Mouse (Mus musculus) B cell, adult 2 months (primary cell): ENCODE results near the gene Ccdc80.

Experiments
- DNase-seq, 2 experiments: peaks; one replicate each; pipeline ENCODE4 v3.0.0; 2022

The Ccdc80 gene

DNA sequence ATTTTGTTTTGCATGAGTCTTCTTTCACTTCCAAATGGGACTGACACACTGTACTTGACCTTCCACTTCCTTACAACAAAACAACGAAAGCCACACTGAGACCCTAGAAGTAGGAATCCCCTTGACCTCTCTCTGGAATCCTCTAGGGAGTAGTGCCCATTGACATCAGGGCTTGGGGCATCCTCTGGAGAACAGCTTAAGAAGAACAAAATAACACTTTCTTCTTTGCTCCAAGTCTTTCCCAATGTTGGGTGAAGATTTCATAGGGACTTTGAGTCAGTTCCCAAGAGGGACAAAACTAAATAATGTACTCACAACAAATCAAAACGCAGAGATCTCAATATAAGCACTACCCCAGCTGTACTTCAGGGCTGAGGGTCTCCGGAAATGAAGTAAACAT is 25.6 kb downstream of the Ccdc80 start:
- DNase-seq = no peak

DNA sequence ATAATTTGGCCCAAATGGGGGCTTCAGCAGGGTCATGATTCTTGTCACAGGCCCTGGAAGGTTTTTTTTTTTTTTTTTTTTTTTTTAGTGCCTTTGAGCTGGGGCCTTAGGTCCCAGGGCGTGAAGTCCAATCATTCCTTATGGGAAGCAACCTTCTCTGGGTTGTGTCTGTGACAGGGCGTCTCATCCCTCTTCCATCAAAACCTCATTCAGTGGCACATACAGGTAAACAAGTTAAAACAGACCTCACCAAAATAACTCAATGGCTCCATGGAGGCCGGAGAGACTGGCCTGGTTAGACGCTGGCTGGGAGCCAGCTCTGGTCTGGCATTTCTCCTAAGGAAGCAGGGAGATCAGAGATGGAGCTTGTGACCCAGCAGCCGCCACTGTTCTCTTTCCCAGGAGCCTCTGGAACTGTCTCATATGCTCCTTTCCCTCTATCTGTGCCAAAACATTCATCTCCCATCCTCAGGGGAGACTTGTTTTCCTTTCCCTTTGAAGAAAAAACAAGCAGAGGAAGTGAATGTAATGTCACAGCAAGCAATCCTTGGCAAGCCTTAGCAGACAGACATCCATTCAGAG is 27.7 kb downstream of the Ccdc80 start:
- no peak for DNase-seq

- no peak for DNase-seq
Measured at GRCm38 (mm10) chr16:45122571-45122970, 29.4 kb downstream of the Ccdc80 start.

DNA sequence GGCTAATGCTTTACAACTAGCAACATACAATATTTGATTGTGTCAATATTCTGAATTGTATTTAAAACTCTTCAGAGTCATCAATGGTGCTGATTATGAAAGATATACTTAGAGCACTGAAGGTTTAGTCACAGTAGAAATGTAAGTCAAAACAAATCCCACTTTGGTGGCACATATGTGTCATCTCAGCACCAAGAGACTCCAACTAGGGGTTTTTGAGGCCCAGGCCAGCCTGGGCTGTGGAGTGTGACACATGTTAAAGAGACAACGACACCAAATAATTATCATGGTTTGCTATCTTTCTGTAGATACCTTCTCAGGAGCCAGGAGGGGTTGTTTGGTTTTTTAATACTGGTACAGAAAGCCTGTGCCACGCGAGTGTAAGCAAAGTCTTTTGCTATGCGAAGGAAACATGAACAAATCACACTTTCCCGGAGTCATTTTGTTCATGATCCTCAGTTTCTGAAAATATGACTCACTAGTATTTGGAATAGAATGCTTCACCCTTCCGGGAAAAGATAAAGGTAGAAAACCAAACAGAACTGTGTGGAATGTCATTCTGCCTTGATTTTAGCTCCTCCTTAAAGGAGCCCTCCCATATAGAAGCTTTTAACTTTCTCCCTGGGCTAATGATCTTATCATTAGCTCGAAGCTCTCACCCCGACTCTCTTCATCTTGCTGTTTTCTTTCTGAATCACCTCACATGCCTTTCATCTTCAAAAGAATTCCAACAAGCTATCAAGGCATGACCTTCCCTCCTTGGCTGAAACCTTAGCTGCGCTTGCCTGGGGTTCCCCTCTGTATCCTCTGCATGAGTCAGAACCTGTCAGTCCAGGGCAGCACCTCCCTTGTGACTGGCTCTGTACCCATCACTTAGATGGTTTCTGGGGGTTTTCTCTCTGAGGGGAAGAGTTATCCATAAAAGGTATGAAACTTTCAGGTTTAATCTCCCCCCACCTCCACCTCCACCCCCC is 31.3 kb downstream of the Ccdc80 start:
- no peak for DNase-seq

DNA sequence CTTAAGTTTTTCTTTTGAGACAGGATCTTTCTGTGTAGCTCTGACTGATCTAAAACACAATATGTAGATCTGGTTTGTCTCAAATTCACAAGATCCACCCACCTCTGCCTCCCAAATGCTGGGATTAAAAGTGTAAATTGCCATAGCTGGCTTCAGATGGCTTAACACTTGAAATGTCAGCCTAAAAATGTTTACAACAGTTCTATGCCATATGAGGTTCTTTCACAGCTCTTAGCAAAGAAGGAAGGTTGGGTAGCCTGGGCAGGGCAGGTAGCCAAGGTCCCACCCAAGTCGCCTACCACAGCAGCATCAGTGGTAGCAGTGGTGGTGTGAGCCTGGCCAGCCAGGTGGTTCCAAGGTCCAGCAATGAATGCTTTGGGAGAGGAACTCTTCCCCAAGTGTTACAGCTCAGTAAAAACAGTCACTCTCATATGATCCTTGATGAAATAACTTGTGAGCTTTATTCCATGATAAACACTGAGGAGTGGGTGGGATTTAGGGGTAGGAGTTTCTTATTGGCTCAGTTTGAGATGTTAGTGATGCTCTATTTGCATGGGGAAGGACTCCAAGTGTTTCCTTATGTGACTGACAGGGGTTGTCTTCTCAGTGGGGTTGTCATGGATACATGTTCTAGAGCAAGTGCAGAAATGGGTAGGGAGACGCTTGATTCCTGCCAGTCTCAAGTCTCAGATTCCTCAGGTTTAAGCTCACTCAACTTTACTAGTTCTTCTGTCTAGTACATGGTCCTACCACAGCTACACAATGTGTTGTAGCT is 34.9 kb downstream of the Ccdc80 start:
- no peak for DNase-seq

GRCm38 (mm10) chr16:45141711-45142110 is 48.5 kb downstream of the Ccdc80 start:
- DNase-seq = no peak

DNA sequence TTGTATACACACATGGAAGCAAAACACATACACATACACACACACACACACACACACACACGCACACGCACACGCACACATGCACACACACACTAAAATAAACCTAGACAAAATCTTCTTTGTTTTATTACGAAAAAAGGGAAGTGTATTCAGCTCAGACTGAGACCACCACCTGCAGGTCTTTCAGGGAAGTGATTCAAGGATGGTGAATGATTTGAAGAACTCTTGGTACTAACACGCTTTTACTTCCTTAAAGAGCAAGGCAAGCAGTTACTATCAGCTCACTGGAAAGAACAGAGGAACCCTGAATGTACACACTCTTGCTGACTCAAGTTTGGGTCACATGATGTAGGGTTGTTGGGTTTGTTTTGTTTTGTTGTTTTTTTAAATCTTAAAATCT is 49.4 kb downstream of the Ccdc80 start:
- DNase-seq = peak; percentile 42 to 59

- DNase-seq = no peak
Measured at GRCm38 (mm10) chr16:45145119-45145518, 51.9 kb downstream of the Ccdc80 start.

DNA sequence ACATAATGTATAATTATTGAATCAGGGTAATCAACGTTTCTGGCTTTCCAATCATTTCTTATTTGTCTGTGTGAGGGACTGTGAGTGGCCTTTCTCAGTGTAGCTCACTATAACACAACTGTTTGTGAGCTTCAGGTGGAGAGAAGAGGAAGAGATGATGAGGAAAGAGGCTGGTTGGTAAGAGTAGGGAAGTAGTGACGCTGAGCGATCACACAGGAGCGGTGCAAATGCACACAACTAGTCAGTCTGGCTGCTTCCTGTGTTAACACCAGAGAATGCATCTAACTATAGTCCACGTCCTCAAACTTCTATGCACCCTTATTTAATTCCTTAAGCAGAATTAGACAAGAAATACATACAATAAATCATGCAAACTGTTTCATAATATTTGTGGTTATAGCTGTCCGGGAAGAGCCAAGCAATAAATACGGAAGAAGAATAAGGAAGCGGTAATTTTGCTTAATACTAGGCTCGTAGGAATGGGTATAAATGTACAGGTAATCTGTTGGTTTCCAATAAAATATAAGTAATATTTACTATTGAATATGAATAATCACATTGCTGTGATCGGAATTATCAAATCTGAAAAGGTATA is 55.4 kb downstream of the Ccdc80 start:
- DNase-seq = no peak

DNA sequence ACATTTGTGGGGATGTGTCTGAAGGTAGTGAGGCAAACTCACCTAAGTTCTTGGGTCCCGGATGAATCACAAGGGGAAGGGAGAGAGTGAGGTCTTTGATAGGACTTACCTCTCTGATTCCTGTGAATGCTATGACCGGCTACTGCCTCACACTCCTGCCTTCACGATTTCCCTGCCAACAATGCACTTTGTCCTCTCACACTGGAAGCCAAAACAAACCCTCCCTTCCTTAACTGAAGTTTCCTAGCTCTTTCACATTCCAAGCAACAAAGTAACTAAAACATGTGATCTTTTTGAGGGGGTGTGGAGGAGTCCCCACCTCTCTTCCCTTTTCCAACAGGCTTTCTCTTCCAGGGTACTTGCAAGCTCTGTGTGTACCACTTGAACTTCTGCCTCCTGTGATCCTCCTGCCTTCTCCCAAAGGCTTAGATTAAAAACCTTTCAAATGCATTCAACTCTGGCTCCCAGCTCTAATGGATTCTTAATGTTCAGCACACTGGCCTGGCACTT is 61.6 kb downstream of the Ccdc80 start:
- no peak for DNase-seq

GRCm38 (mm10) chr16:45158136-45158521 is 64.9 kb downstream of the Ccdc80 start:
- no peak for DNase-seq

- DNase-seq = peak; percentile 96 to 97
Measured at GRCm38 (mm10) chr16:45158522-45159388, 65.6 kb downstream of the Ccdc80 start, which contains the start of the genes Slc35a5 and Atg3. TSS of gene Slc35a5 (minus strand) at chr16:45158706. TSS of gene Atg3 (plus strand) at chr16:45158785.

- no peak for DNase-seq
Measured at GRCm38 (mm10) chr16:45159389-45159716, 66.2 kb downstream of the Ccdc80 start.
